Mouse (Mus musculus) CH12.LX (cell line): ENCODE results near the gene Tulp4. TPM values are rescaled to one million over a fixed set of nuclear protein-coding genes. Genes with fewer than 3 reads are reported as not detected.
"Not testable (repeated sequence)": the region's sequence is repeated elsewhere in the genome, so short reads cannot be mapped to it uniquely, and the experiment has no call there.

ENCODE experiments used
- DNase-seq: peaks from one replicate; pipeline ENCODE4 v3.0.0-alpha.2; 2013; ENCODE audit errors: extremely low read depth
- H3K27ac ChIP-seq: 2 replicates; pipeline ENCODE4 v1.5.1; 2012; ENCODE audit warnings: low read depth, mild to moderate bottlenecking, control low read depth, moderate library complexity; ENCODE audit not compliant: insufficient read depth
- H3K27me3 ChIP-seq: replicated peaks from 2 replicates; pipeline ENCODE3; 2012; ENCODE audit warnings: inconsistent platforms
- H3K36me3 ChIP-seq, 2 experiments: replicated peaks in 1 of 2; 2 replicates each; pipeline versions ENCODE3 to v1.6.1; 2012; ENCODE audit warnings: inconsistent platforms in 1 of 2, low read length in 1 of 2, mild to moderate bottlenecking in 1 of 2, mixed read lengths in 1 of 2, moderate library complexity in 1 of 2; ENCODE audit not compliant: control insufficient read depth in 1 of 2, insufficient read depth in 1 of 2
- H3K4me1 ChIP-seq, 2 experiments: 2 replicates each; pipeline ENCODE4 v1.6.1; 2012; ENCODE audit warnings: inconsistent platforms in 1 of 2, moderate library complexity in 1 of 2; ENCODE audit not compliant: insufficient read depth in 2 of 2, control insufficient read depth in 1 of 2
- H3K4me2 ChIP-seq: 2 replicates; pipeline ENCODE4 v1.6.1; 2012; ENCODE audit warnings: low read depth, mild to moderate bottlenecking, control low read depth; ENCODE audit not compliant: poor library complexity, insufficient read depth, severe bottlenecking
- H3K4me3 ChIP-seq, 3 experiments: fragments of 150-350 bp in 1 of 3; sonication (generic) in 1 of 3; replicated peaks in 1 of 3; 2 replicates each; pipeline versions ENCODE3 to v1.5.1; 2011 to 2012; ENCODE audit warnings: low read depth in 2 of 3, low read length in 2 of 3, mild to moderate bottlenecking in 2 of 3, moderate library complexity in 2 of 3, control low read depth in 1 of 3, improper control_type of control experiment in 1 of 3, inconsistent platforms in 1 of 3, mixed read lengths in 1 of 3; ENCODE audit not compliant: poor library complexity in 1 of 3
- H3K79me2 ChIP-seq: replicated peaks from 2 replicates; pipeline ENCODE4 v1.6.1; 2012; ENCODE audit warnings: mild to moderate bottlenecking, moderate library complexity; ENCODE audit not compliant: control insufficient read depth, poor library complexity, insufficient read depth, severe bottlenecking; ENCODE audit errors: extremely low read depth
- H3K9ac ChIP-seq: 2 replicates; pipeline ENCODE4 v1.6.1; 2012; ENCODE audit warnings: low read depth, mild to moderate bottlenecking, control low read depth, moderate library complexity; ENCODE audit not compliant: insufficient read depth
- H3K9me3 ChIP-seq: replicated peaks from 2 replicates; pipeline ENCODE3; 2012; ENCODE audit warnings: low read length, inconsistent platforms, mixed read lengths
- E2F4 ChIP-seq: IDR thresholded peaks from 2 replicates; pipeline ENCODE4 v1.6.1; 2011; ENCODE audit warnings: low read depth, low read length, improper control_type of control experiment; ENCODE audit not compliant: insufficient replicate concordance
- ELF1 ChIP-seq: IDR thresholded peaks from 2 replicates; pipeline ENCODE4 v1.6.1; 2014; ENCODE audit warnings: low read depth, mild to moderate bottlenecking, inconsistent platforms, low read length, improper control_type of control experiment
- EP300 ChIP-seq: IDR thresholded peaks from 2 replicates; pipeline ENCODE4 v1.6.1; 2011; ENCODE audit warnings: low read length, improper control_type of control experiment
- ETS1 ChIP-seq: conservative IDR thresholded peaks from 2 replicates; pipeline ENCODE4 v1.6.1; 2012; ENCODE audit warnings: low read depth, mild to moderate bottlenecking, inconsistent platforms, low read length, improper control_type of control experiment, moderate library complexity
- GABPA ChIP-seq: IDR thresholded peaks from 2 replicates; pipeline ENCODE4 v1.6.1; 2012; ENCODE audit warnings: low read depth, low read length, improper control_type of control experiment, inconsistent platforms; ENCODE audit not compliant: insufficient replicate concordance
- HCFC1 ChIP-seq: IDR thresholded peaks from 2 replicates; pipeline ENCODE4 v1.6.1; 2012; ENCODE audit warnings: low read depth, mild to moderate bottlenecking, inconsistent platforms, low read length, improper control_type of control experiment
- IRF4 ChIP-seq: IDR thresholded peaks from 2 replicates; pipeline ENCODE4 v1.6.1; 2014; ENCODE audit warnings: low read depth, mild to moderate bottlenecking, inconsistent platforms, low read length, improper control_type of control experiment
- JUN ChIP-seq: IDR thresholded peaks from 2 replicates; pipeline ENCODE4 v1.6.1; 2011; ENCODE audit warnings: low read depth, mild to moderate bottlenecking, low read length, improper control_type of control experiment, moderate library complexity; ENCODE audit not compliant: insufficient read depth
- KAT2A ChIP-seq: IDR thresholded peaks from 2 replicates; pipeline ENCODE4 v1.6.1; 2012; ENCODE audit warnings: low read length, improper control_type of control experiment, inconsistent platforms; ENCODE audit not compliant: insufficient replicate concordance
- MAX ChIP-seq: IDR thresholded peaks from 2 replicates; pipeline ENCODE4 v1.6.1; 2011; ENCODE audit warnings: low read length, improper control_type of control experiment
- MAZ ChIP-seq: IDR thresholded peaks from 2 replicates; pipeline ENCODE4 v1.6.1; 2012; ENCODE audit warnings: low read depth, mild to moderate bottlenecking, inconsistent platforms, low read length, improper control_type of control experiment, moderate library complexity
- MEF2A ChIP-seq: IDR thresholded peaks from 2 replicates; pipeline ENCODE4 v1.6.1; 2014; ENCODE audit warnings: low read depth, mild to moderate bottlenecking, inconsistent platforms, low read length, improper control_type of control experiment, borderline replicate concordance
- MXI1 ChIP-seq: IDR thresholded peaks from 2 replicates; pipeline ENCODE4 v1.6.1; 2011; ENCODE audit warnings: mild to moderate bottlenecking, low read depth, low read length, improper control_type of control experiment
- MYC ChIP-seq: IDR thresholded peaks from 2 replicates; pipeline ENCODE4 v1.6.1; 2011; ENCODE audit warnings: low read depth, mild to moderate bottlenecking, improper control_type of control experiment, low read length
- NELFE ChIP-seq: IDR thresholded peaks from 2 replicates; pipeline ENCODE4 v1.6.1; 2011; ENCODE audit warnings: low read depth, low read length, improper control_type of control experiment
- PAX5 ChIP-seq: IDR thresholded peaks from 2 replicates; pipeline ENCODE4 v1.6.1; 2012; ENCODE audit warnings: low read length, inconsistent platforms, mixed read lengths
- POLR2AphosphoS2 ChIP-seq: IDR thresholded peaks from 2 replicates; pipeline ENCODE4 v1.6.1; 2011; ENCODE audit warnings: low read depth, low read length, improper control_type of control experiment
- RAD21 ChIP-seq: IDR thresholded peaks from 2 replicates; pipeline ENCODE4 v1.6.1; 2011; ENCODE audit warnings: low read depth, mild to moderate bottlenecking, low read length, improper control_type of control experiment, moderate library complexity
- SIN3A ChIP-seq: IDR thresholded peaks from 2 replicates; pipeline ENCODE4 v1.6.1; 2012; ENCODE audit warnings: low read length, improper control_type of control experiment, inconsistent platforms
- SMC3 ChIP-seq: IDR thresholded peaks from 2 replicates; pipeline ENCODE4 v1.6.1; 2011; ENCODE audit warnings: low read depth, low read length, improper control_type of control experiment
- TBP ChIP-seq: conservative IDR thresholded peaks from 2 replicates; pipeline ENCODE4 v1.6.1; 2011; ENCODE audit warnings: low read depth, low read length, improper control_type of control experiment
- TCF12 ChIP-seq: IDR thresholded peaks from 2 replicates; pipeline ENCODE4 v1.6.1; 2014; ENCODE audit warnings: low read depth, mild to moderate bottlenecking, inconsistent platforms, low read length, improper control_type of control experiment
- USF2 ChIP-seq: conservative IDR thresholded peaks from 2 replicates; pipeline ENCODE4 v1.6.1; 2011; ENCODE audit warnings: low read depth, low read length, improper control_type of control experiment
- ZC3H11A ChIP-seq: IDR thresholded peaks from 2 replicates; pipeline ENCODE4 v1.6.1; 2012; ENCODE audit warnings: low read depth, mild to moderate bottlenecking, inconsistent platforms, low read length, improper control_type of control experiment
- ZKSCAN1 ChIP-seq: IDR thresholded peaks from 2 replicates; pipeline ENCODE4 v1.6.1; 2012; ENCODE audit warnings: low read depth, inconsistent platforms, low read length, improper control_type of control experiment, borderline replicate concordance
- dilution Hi-C: fragments of 300-500 bp; cut with MboI; formaldehyde crosslinking; loops from 2 replicates; pipeline ENCODE4 v1.14.3; 2020; ENCODE audit warnings: low sequenced_read_pairs; ENCODE audit not compliant: extremely low pct_unique_long_range_greater_than_20kb, extremely low pct_ligation_motif_present
- in situ Hi-C: fragments of 300-500 bp; cut with MboI; formaldehyde crosslinking; loops from 3 replicates; pipeline ENCODE4 v1.14.3; 2019; ENCODE audit warnings: low sequenced_read_pairs, low pct_ligation_motif_present, low pct_unique_long_range_greater_than_20kb, mixed read lengths
- polyA plus RNA-seq: library from polyadenylated mRNA; unstranded; fragments of >175 nt; gene quantifications from 2 replicates; pipeline ENCODE4 v1.2.1, GENCODE M21; 2012; ENCODE audit warnings: low read depth; ENCODE audit not compliant: insufficient read length
- total RNA-seq, 2 experiments: library from RNA; depleted of rRNA; stranded (reverse); fragments of 300-350 nt in 1 of 2; fragments of >200 nt in 1 of 2; gene quantifications; 2 replicates each; pipeline ENCODE4 v1.2.3; 2012 to 2014

Gene Tulp4
- total and polyA plus RNA-seq, 3 experiments, result 7.8 to 50.7 (median 33.6) TPM

- in situ Hi-C loops, result no loop called here
- no peak overlapping the region for H3K27ac ChIP-seq
- H3K27me3 ChIP-seq, result no peaks in the 10 kb centered on the region
- dilution Hi-C loops, result no loop called here
- no peak for DNase-seq
- H3K4me1 ChIP-seq, result no peaks in the 10 kb centered on the region
- no peak overlapping the region for H3K9ac ChIP-seq
- H3K9me3 ChIP-seq, result no peaks in the 10 kb centered on the region
- TF ChIP-seq ZKSCAN1, result no peak
- no peak for TF ChIP-seq RAD21
- no peak for TF ChIP-seq HCFC1
- TF ChIP-seq MAX, result no peak
- TF ChIP-seq SMC3, result no peak
- TF ChIP-seq ZC3H11A, result no peak
- TF ChIP-seq KAT2A, result no peak
- TF ChIP-seq JUN, result no peak
- no peak for TF ChIP-seq ELF1
- TF ChIP-seq E2F4, result no peak
- no peak for TF ChIP-seq SIN3A
- no peak for TF ChIP-seq USF2
- no peak for TF ChIP-seq MXI1
- TF ChIP-seq, all 38 proteins: peak for 0
- H3K36me3 ChIP-seq, result peaks cover 10 to 50% of the 10 kb centered on the region in 2 experiments
- no peak overlapping the region for H3K4me2 ChIP-seq
- no peaks in the 10 kb centered on the region for H3K79me2 ChIP-seq
- no peak overlapping the region for H3K4me3 ChIP-seq
These were observed 109.4 kb downstream of the Tulp4 start for GRCm38 (mm10) chr17:6215640-6216039.

- Histone ChIP-seq H3K9me3 (no peaks in the 10 kb centered on the region), H3K4me2 (no peak overlapping the region), H3K27me3 (no peaks in the 10 kb centered on the region), H3K27ac (no peak overlapping the region), H3K4me1 (no peaks in the 10 kb centered on the region), H3K4me3 (no peak overlapping the region), H3K79me2 (no peaks in the 10 kb centered on the region), H3K36me3 (peaks cover 10 to 46% of the 10 kb centered on the region in 2 experiments), H3K9ac (no peak overlapping the region)
- no peak for DNase-seq
- TF ChIP-seq MXI1, result no peak
- TF ChIP-seq TCF12, result no peak
- no peak for TF ChIP-seq PAX5
- no peak for TF ChIP-seq POLR2AphosphoS2
- no peak for TF ChIP-seq MAZ
- no peak for TF ChIP-seq EP300
- no peak for TF ChIP-seq HCFC1
- no peak for TF ChIP-seq TBP
- TF ChIP-seq RAD21, result no peak
- TF ChIP-seq E2F4, result no peak
- TF ChIP-seq USF2, result no peak
- TF ChIP-seq ZKSCAN1, result no peak
- no peak for TF ChIP-seq SIN3A
- TF ChIP-seq ELF1, result no peak
- TF ChIP-seq MYC, result no peak
- TF ChIP-seq GABPA, result no peak
- TF ChIP-seq MEF2A, result no peak
- TF ChIP-seq NELFE, result no peak
- no peak for TF ChIP-seq IRF4
- TF ChIP-seq ETS1, result no peak
- dilution Hi-C loops, result no loop called here
- in situ Hi-C loops, result no loop called here
These were observed 110.3 kb downstream of the Tulp4 start for GRCm38 (mm10) chr17:6216514-6216913.

- H3K4me2 ChIP-seq, DNase-seq, H3K9me3 ChIP-seq, dilution Hi-C loops, in situ Hi-C loops, H3K36me3 ChIP-seq, H3K9ac ChIP-seq, H3K79me2 ChIP-seq, H3K4me1 ChIP-seq, H3K4me3 ChIP-seq, H3K27me3 ChIP-seq, H3K27ac ChIP-seq: not testable (repeated sequence)
These were observed 126.4 kb downstream of the Tulp4 start for GRCm38 (mm10) chr17:6232633-6233032.
